Mouse (Mus musculus) retina, embryonic 14.5 days (tissue): ENCODE measurements around the gene Arl14ep.
"Not testable (repeated sequence)": the region's sequence is repeated elsewhere in the genome, so short reads cannot be mapped to it uniquely, and the experiment has no call there.

Experiments used
- DNase-seq: peaks from one replicate; pipeline ENCODE4 v3.0.0-alpha.2; 2015; ENCODE audit warnings: low spot score

The Arl14ep gene

GRCm38 (mm10) chr2:106973959-106974639, at the start of gene Arl14ep:
Gene Arl14ep, minus strand, starts transcription at chr2:106974424.
- peak; percentile 89 for DNase-seq

DNA sequence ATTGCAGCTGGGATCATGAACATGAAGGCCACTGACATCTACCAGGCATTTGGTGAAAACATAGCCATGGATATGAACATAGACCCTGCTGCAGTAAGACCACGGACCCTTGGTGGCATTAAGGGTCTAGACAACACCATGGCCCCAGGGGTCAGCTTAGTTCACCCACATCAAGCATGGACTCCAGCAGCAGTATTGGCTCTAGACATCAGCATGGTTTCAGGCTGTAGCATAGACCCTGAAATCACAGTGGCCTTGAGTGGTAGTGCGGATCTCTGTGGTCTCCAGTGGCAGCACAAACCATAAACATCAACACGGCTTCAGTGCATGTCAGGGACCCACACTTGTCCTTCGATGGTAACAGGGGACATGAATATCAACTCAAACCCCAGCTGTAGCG, 48.5 kb upstream of the Arl14ep start:
- DNase-seq: no peak

DNA sequence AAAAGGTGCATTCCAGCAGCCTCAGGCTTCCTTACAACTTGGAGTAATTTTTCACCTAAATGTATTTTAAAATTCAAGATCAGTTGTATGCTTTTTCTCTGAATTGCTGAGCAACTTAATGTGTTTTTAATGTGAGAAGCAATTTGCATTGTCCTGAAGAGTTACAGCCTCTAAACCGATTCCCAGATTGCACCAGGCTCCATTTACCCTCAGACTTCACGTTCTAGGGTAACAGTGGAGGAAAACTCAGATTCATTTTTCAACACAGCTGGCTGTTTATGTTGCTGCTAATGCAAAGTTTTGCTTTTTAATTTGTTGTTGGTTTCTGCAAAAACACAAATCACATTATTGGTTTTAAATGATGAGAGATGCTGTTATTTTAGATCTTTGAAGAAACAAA, 45.1 kb upstream of the Arl14ep start:
- no peak for DNase-seq

DNA sequence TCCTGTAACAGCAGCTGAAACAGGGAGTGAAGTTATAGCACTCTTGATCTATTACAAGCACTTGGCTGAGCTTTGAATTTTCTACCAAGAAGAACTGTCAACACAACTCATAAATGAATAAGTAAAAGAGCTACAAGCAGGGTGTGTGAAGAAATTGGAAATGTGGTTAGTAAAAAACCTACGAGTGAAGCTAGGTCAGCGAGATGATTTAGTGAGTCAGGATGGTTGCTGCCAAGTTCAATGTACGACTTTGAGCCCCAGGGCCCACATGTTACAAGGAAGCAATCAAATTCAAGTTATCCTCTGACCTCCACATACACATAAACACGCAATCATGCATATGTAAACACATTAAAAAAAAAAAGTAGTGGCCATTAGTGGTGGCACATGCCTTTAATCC, 38.9 kb upstream of the Arl14ep start:
- DNase-seq: no peak

DNA sequence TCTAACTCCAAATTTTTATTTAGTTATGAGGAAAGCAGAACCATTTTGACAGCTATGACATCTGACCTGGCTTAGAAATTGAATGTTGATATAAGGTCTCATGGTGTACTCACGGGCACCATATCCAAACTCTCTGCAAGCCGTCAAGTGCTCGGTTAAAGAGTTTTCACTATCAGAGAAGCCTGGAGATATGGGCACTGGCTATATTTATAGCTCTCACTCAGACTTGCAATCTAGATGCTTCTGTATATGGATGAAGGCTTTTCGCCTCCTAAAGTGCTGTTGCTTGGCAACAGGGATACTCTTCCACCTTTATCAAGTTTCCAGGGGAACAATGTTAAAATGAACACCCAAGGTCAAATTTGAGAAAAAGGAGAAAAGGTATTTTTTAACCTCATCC, 38.1 kb upstream of the Arl14ep start:
- no peak for DNase-seq

GRCm38 (mm10) chr2:107010160-107010559, 35.9 kb upstream of the Arl14ep start:
- DNase-seq: peak; percentile 21

DNA sequence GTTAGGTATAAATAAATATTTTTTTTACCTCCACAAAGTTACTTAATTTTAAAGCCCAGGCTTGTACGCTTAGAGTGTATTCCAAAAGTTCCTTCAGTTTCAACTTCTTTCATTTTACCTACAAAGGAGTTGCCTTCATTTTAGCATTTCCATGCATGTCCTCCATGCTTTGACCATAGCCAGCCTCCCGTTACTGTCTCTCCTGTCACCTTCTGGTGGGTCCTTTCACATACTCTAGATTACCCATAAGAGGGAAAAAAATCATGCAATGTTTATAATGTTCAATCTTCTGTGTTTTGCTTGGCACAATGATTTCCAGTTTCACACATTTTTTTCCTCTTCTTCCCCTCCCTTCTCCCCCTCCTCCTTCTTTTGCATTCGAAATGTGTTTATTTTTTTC, 32.2 kb upstream of the Arl14ep start:
- no peak for DNase-seq

DNA sequence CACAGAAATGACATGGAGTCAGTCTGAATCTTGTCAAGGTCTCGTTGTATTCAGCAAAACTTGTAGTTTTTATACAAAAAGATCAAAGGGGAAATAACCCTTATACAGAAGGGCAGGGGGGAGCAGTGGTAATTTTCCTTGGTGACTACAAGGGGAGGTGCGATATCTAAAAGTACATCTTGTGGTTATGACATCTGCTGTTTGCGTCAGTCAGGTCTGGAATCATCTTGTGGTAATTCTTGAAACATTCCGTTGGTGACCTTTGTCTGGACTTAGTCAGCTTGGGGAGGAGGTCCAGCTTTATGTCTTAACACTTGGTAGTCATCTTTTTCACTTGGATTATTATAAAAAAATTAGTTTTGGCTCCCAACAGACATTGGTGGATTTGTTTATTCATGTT, 31.7 kb upstream of the Arl14ep start:
- DNase-seq: not testable (repeated sequence)

- no peak for DNase-seq
These were observed 17.0 kb upstream of the Arl14ep start for GRCm38 (mm10) chr2:106991261-106991660.

GRCm38 (mm10) chr2:106984945-106985344, 10.7 kb upstream of the Arl14ep start:
- DNase-seq: no peak

GRCm38 (mm10) chr2:106982503-106982902, 8.3 kb upstream of the Arl14ep start:
- DNase-seq: peak; percentile 35

GRCm38 (mm10) chr2:106976472-106976871, 2.2 kb upstream of the Arl14ep start:
- no peak for DNase-seq

GRCm38 (mm10) chr2:106973332-106973958, 779 bp downstream of the Arl14ep start:
- peak; percentile 10 for DNase-seq

DNA sequence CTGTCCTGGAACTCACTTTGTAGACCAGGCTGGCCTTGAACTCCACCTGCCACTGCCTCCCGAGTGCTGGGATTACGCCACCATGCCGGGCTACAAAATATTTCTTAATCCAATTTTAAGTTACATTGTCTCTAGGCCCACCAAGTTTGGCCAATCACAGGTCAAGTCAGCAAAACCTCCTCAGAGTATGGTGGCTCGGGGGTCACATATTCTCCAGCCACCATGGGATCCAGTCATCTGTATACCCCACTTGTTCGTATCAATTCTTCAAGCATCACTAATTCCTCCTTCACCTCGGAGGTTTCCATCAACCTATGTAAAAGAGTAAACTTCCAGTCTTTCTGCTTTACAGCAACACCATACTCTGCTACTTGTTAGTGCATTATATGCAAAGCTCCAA, 1.4 kb downstream of the Arl14ep start:
- no peak for DNase-seq

- no peak for DNase-seq
These were observed 3.3 kb downstream of the Arl14ep start for GRCm38 (mm10) chr2:106970971-106971370.

- no peak for DNase-seq
These were observed 5.9 kb downstream of the Arl14ep start for GRCm38 (mm10) chr2:106968320-106968719.

DNA sequence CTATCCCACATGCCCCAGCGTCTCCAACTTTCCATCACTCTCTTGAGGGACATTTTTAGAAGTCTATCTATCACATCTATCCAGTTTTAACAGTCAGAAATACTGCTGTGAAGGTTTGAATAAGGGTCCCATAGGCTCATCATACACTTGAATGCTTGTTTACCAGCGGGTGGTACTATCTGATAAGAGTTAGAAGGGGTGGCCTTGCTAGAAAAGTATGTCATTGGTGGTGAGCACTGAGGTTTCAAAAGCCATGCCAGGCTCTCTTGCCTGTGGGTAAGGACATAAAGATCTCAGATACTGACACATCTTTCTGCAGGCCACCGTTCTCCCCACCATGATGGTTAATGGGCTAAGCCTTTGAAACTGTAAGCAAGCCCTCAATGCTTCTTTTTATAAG, 10.7 kb downstream of the Arl14ep start:
- DNase-seq: no peak

DNA sequence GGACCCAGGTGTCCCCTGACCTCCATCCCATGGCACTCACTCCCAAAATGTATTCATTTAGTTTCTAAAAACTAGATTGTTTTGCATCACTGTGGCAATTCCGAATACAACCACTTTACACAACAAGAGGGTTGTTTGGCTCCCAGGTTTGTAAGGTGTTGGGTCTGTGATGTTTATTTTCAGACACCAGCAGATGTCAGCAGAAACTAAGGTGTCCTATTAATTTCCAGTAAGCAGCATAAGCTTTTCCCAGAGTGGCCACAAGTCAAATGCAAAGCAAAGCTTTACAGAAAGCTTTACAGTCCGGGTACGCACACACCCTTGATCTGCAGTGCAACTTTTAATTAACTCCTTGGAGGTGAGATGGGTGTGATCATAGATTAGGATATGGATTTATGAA, 12.6 kb downstream of the Arl14ep start:
- DNase-seq: no peak

DNA sequence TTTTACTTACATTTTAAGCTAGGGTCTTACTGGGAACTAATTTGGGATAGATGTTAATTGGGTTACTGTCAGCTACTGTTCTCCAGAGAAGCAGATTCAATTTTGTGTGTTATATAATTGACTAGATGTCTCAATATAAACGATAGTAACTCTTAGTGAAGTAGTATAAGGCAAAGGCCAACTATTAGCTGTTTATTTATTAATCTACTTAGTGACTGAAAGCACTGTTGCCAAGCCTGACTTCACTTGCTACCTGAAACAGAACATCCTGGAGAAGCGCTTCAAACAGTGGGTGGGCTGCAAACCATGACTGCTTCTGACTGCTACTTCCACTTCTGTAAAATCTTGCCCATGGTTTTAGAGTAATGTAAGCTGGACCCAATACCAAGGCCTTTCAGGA, 13.2 kb downstream of the Arl14ep start:
- no peak for DNase-seq

DNA sequence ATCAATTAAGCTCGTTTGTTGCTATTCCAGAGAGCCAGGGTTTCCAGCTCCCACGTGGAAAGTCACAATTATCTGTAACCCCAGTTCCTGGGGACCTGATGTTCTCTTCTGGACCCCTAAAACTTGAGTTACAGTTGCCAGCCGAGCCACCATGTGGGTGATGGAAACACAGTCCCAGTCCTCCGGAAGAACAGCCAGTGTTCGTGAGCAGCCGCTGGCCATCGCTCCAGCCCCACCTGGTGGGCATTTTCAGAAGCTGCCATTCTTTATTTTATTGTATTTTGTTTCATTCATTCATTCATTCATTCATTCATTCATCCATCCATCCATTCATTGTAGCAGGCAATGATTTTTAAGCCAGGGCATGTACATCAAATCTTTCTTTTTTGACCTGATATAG, 14.0 kb downstream of the Arl14ep start:
- peak; percentile 65 for DNase-seq

GRCm38 (mm10) chr2:106959380-106959779, 14.8 kb downstream of the Arl14ep start:
- no peak for DNase-seq

DNA sequence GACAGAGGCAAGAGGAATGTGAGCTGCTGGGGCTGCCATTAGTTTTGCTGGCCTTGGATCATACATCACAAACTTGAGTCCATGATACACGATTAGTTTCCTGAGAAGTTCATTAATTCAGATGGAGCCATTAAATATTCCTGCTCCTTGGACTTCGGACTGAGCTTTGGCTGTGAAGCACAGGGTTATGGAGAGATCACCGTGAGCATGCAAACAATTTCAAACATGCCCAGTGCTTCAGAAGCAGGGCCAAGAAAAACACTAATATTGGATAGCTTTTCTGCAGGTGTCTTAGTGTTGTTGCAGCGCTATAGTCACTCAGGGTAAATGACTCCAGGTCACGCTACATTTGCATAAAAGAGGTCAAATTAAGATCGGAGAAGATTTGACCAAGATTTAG, 15.3 kb downstream of the Arl14ep start:
- DNase-seq: no peak

DNA sequence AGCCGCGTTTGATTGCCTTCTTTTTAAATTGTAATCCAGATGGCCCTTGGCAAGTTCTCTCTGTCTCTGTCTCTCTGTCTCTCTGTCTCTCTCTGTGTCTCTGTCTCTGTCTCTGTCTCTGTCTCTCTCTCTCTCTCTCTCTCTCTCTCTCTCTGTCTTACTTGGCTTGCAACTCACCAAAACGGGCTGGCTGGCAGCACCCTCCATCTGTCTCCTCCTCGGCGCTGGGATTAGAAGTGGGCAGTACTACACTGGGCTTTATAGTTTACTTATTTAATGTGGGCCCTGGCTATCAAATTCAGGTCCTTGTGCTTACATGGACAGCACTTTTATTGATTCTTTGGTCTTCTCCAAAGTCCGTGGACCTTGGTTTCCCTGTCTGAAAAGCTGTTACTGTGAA, 18.1 kb downstream of the Arl14ep start:
- DNase-seq: no peak

GRCm38 (mm10) chr2:106955621-106956020, 18.6 kb downstream of the Arl14ep start:
- peak; percentile 83 for DNase-seq
